Mouse (Mus musculus) cortical plate, adult 2 months (tissue): ENCODE data around the gene Pop7.

Experiments
- CTCF ChIP-seq: fragments of 200-500 bp; IDR thresholded peaks from 2 replicates; pipeline ENCODE4 v1.5.1; 2011; ENCODE audit warnings: mild to moderate bottlenecking, control low read depth, low read length; ENCODE audit not compliant: insufficient read depth; ENCODE audit errors: extremely low read depth
- POLR2A ChIP-seq: fragments of 200-500 bp; IDR thresholded peaks from 2 replicates; pipeline ENCODE4 v1.6.1; 2011; ENCODE audit warnings: mild to moderate bottlenecking, low read length, control low read depth; ENCODE audit not compliant: insufficient read depth; ENCODE audit errors: extremely low read depth

DNA sequence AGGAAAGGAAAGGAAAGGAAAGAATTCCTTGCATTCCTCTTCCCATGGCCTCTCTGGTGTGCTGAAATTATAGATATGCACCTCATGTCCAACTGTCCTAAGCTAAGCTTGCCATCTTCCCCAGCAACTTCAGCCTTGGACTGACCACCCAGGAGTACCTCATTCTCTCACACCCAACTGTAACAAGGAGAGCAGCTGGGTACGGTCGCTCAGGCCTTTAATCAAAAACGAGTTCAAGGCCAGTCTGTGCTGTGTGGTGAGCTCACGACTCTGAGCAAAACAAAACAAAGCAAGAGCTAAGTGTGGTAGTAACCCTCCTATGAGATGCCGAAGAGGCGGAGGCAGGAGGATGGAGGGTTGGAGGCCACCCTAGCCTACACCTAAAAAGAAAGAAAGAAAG, 38.7 kb upstream of the Pop7 start:
- TF ChIP-seq CTCF = no peak
- TF ChIP-seq POLR2A = no peak
